Mouse (Mus musculus) thymus, adult 2 months (tissue): Measurements from ENCODE around the gene Klrb1. TPM values are rescaled to one million over a fixed set of nuclear protein-coding genes. Genes with fewer than 3 reads are reported as not detected.
A peak's percentile ranks its signal among the peaks of the same experiment; 100 is the strongest.
"Not testable (repeated sequence)": the region's sequence is repeated elsewhere in the genome, so short reads cannot be mapped to it uniquely, and the experiment has no call there.

Experiments used
- DNase-seq: peaks from one replicate; pipeline ENCODE4 v3.0.0; 2021
- H3K27ac ChIP-seq: fragments of 200-500 bp; 2 replicates; pipeline ENCODE4 v1.5.1; 2012; ENCODE audit warnings: low read length, control low read depth; ENCODE audit not compliant: control insufficient read depth, insufficient read depth
- H3K27me3 ChIP-seq: fragments of 200-500 bp; 2 replicates; pipeline ENCODE4 v1.6.1; 2012; ENCODE audit warnings: mild to moderate bottlenecking, low read length, moderate library complexity, mixed read lengths; ENCODE audit not compliant: control insufficient read depth, insufficient read depth
- H3K36me3 ChIP-seq: fragments of 200-500 bp; 2 replicates; pipeline ENCODE4 v1.6.1; 2012; ENCODE audit warnings: mild to moderate bottlenecking, low read length, moderate library complexity; ENCODE audit not compliant: control insufficient read depth, insufficient read depth
- H3K4me1 ChIP-seq: fragments of 200-500 bp; replicated peaks from 2 replicates; pipeline ENCODE4 v1.6.1; 2012; ENCODE audit warnings: low read length; ENCODE audit not compliant: control insufficient read depth, insufficient read depth
- H3K4me3 ChIP-seq: fragments of 200-500 bp; 2 replicates; pipeline ENCODE4 v1.5.1; 2012; ENCODE audit warnings: mild to moderate bottlenecking, low read length, control low read depth, moderate library complexity; ENCODE audit not compliant: control insufficient read depth, insufficient read depth
- CTCF ChIP-seq: fragments of 200-500 bp; IDR thresholded peaks from 2 replicates; pipeline ENCODE4 v1.5.1; 2012; ENCODE audit warnings: mild to moderate bottlenecking, control low read depth, low read length, moderate library complexity, borderline replicate concordance; ENCODE audit not compliant: control insufficient read depth, poor library complexity, insufficient read depth; ENCODE audit errors: extremely low read depth
- POLR2A ChIP-seq: fragments of 200-500 bp; IDR thresholded peaks from 2 replicates; pipeline ENCODE4 v1.6.1; 2012; ENCODE audit warnings: mild to moderate bottlenecking, low read length, control low read depth, moderate library complexity; ENCODE audit not compliant: control insufficient read depth, poor library complexity, insufficient read depth; ENCODE audit errors: extremely low read depth
- WGBS: fragments of 180-500 bp; shearing (Covaris S2); methylation state at CpG from one replicate; pipeline ENCODE4 v1.1.7; 2018; 5-methylcytosine and 5-hydroxymethylcytosine counted together
- polyA plus RNA-seq: library from polyadenylated mRNA; depleted of rRNA; stranded (reverse); fragments of >200 nt; gene quantifications from 2 replicates; pipeline ENCODE4 v1.2.3, GENCODE M21; 2012

The Klrb1 gene
- polyA plus RNA-seq, 1 experiment: not detected

GRCm38 (mm10) chr6:128753610-128754224 is 30.9 kb upstream of the Klrb1 start:
- H3K4me1 ChIP-seq, H3K27ac ChIP-seq, H3K27me3 ChIP-seq, H3K36me3 ChIP-seq: not testable (repeated sequence)
- WGBS: 44% methylated on average over 8 of the region's 8 CpGs
- H3K4me3 ChIP-seq: peak overlapping the region; percentile 48
- DNase-seq: peak; percentile 70

- H3K4me1 ChIP-seq, H3K27ac ChIP-seq, H3K36me3 ChIP-seq, DNase-seq, H3K4me3 ChIP-seq, H3K27me3 ChIP-seq: not testable (repeated sequence)
- 93% methylated on average over 6 of the region's 6 CpGs for WGBS
These were observed 24.1 kb upstream of the Klrb1 start for GRCm38 (mm10) chr6:128747006-128747405.

GRCm38 (mm10) chr6:128737445-128737844 is 14.6 kb upstream of the Klrb1 start:
- Histone ChIP-seq H3K27ac (no peak overlapping the region), H3K36me3 (no peaks in the 10 kb centered on the region), H3K4me3 (no peak overlapping the region), H3K4me1 (0 out of 2 replicates have a peak, but pooled peaks cover 3% of the 10 kb centered on the region), H3K27me3 (no peaks in the 10 kb centered on the region)
- DNase-seq: no peak
- WGBS: 89% methylated on average over 7 of the region's 7 CpGs
- TF ChIP-seq CTCF (no peak), POLR2A (no peak)

GRCm38 (mm10) chr6:128736100-128736499 is 13.2 kb upstream of the Klrb1 start:
- DNase-seq: peak; percentile 66
- TF ChIP-seq CTCF (peak; percentile 68; the same call in 1 of the 2 replicates), POLR2A (no peak)
- Histone ChIP-seq H3K36me3 (no peaks in the 10 kb centered on the region), H3K4me3 (no peak overlapping the region), H3K27me3 (no peaks in the 10 kb centered on the region), H3K4me1 (0 out of 2 replicates have a peak, but pooled peaks cover 3% of the 10 kb centered on the region), H3K27ac (no peak overlapping the region)

- Histone ChIP-seq H3K27ac (no peak overlapping the region), H3K36me3 (no peaks in the 10 kb centered on the region), H3K4me3 (no peak overlapping the region), H3K27me3 (no peaks in the 10 kb centered on the region), H3K4me1 (0 out of 2 replicates have a peak, but pooled peaks cover 3% of the 10 kb centered on the region)
- DNase-seq: no peak
- TF ChIP-seq POLR2A (no peak), CTCF (no peak)
These were observed 12.0 kb upstream of the Klrb1 start for GRCm38 (mm10) chr6:128734896-128735295.

GRCm38 (mm10) chr6:128733908-128734679 is 11.2 kb upstream of the Klrb1 start:
- H3K27ac ChIP-seq: no peak overlapping the region
- no peaks in the 10 kb centered on the region for H3K36me3 ChIP-seq
- 47% methylated on average over 5 of the region's 5 CpGs for WGBS
- DNase-seq: no peak
- 0 out of 2 replicates have a peak, but pooled peaks cover 3% of the 10 kb centered on the region for H3K4me1 ChIP-seq
- no peak overlapping the region for H3K4me3 ChIP-seq
- no peak for TF ChIP-seq POLR2A
- no peak for TF ChIP-seq CTCF
- no peaks in the 10 kb centered on the region for H3K27me3 ChIP-seq

- Histone ChIP-seq H3K4me3 (no peak overlapping the region), H3K27ac (no peak overlapping the region), H3K4me1 (0 out of 2 replicates have a peak, but pooled peaks cover 3% of the 10 kb centered on the region), H3K36me3 (no peaks in the 10 kb centered on the region), H3K27me3 (no peaks in the 10 kb centered on the region)
- 67% methylated on average over 3 of the region's 3 CpGs for WGBS
- no peak for DNase-seq
- TF ChIP-seq POLR2A (no peak), CTCF (no peak)
These were observed 9.2 kb upstream of the Klrb1 start for GRCm38 (mm10) chr6:128732032-128732431.
